Mouse (Mus musculus): Measurements from ENCODE around the gene Ccz1. TPM values are rescaled to one million over a fixed set of nuclear protein-coding genes. Genes with fewer than 3 reads are reported as not detected.

Ccz1 gene
- 99.8 TPM for polyA plus RNA-seq (2014; fragmentation: Illumina TruSeq; extraction: RNeasy Lipid Tissue Mini Kit (QIAGEN cat#74804); ENCODE audit: low read depth, low replicate concordance)

GRCm38 (mm10) chr5:144014551-144015311, at the start of gene Ccz1:
Gene Ccz1 (minus strand): TSS chr5:144014877.

GRCm38 (mm10) chr5:144026620-144027263, 12.1 kb upstream of the Ccz1 start, which contains the start of gene Ocm:
Gene Ocm (minus strand): TSS chr5:144026670.

Other genes starting within 250 kb of the Ccz1 start
- gene Eif2ak1, start 197.1 kb downstream of the Ccz1 start, polyA plus RNA-seq (2014; fragmentation: Illumina TruSeq; extraction: RNeasy Lipid Tissue Mini Kit (QIAGEN cat#74804); ENCODE audit: low read depth, low replicate concordance), result 59.6 TPM
- not detected for gene Ankrd61, start 117.2 kb downstream of the Ccz1 start, polyA plus RNA-seq (2014; fragmentation: Illumina TruSeq; extraction: RNeasy Lipid Tissue Mini Kit (QIAGEN cat#74804); ENCODE audit: low read depth, low replicate concordance)
- 6.5 TPM for gene Aimp2, start 105.0 kb downstream of the Ccz1 start, polyA plus RNA-seq (2014; fragmentation: Illumina TruSeq; extraction: RNeasy Lipid Tissue Mini Kit (QIAGEN cat#74804); ENCODE audit: low read depth, low replicate concordance)
- 11.0 TPM for gene Pms2, start 104.9 kb downstream of the Ccz1 start, polyA plus RNA-seq (2014; fragmentation: Illumina TruSeq; extraction: RNeasy Lipid Tissue Mini Kit (QIAGEN cat#74804); ENCODE audit: low read depth, low replicate concordance)
- not detected for gene Gm42421, start 86.7 kb downstream of the Ccz1 start, polyA plus RNA-seq (2014; fragmentation: Illumina TruSeq; extraction: RNeasy Lipid Tissue Mini Kit (QIAGEN cat#74804); ENCODE audit: low read depth, low replicate concordance)
- 2.1 TPM for gene Rsph10b, start 81.8 kb downstream of the Ccz1 start, polyA plus RNA-seq (2014; fragmentation: Illumina TruSeq; extraction: RNeasy Lipid Tissue Mini Kit (QIAGEN cat#74804); ENCODE audit: low read depth, low replicate concordance)
- not detected for gene Ocm, start 11.8 kb upstream of the Ccz1 start, polyA plus RNA-seq (2014; fragmentation: Illumina TruSeq; extraction: RNeasy Lipid Tissue Mini Kit (QIAGEN cat#74804); ENCODE audit: low read depth, low replicate concordance)
- gene Lmtk2, start 85.6 kb upstream of the Ccz1 start, polyA plus RNA-seq (2014; fragmentation: Illumina TruSeq; extraction: RNeasy Lipid Tissue Mini Kit (QIAGEN cat#74804); ENCODE audit: low read depth, low replicate concordance), result 17.5 TPM
- not detected for gene Bhlha15, start 175.4 kb upstream of the Ccz1 start, polyA plus RNA-seq (2014; fragmentation: Illumina TruSeq; extraction: RNeasy Lipid Tissue Mini Kit (QIAGEN cat#74804); ENCODE audit: low read depth, low replicate concordance)
- gene Tecpr1, start 208.7 kb upstream of the Ccz1 start, polyA plus RNA-seq (2014; fragmentation: Illumina TruSeq; extraction: RNeasy Lipid Tissue Mini Kit (QIAGEN cat#74804); ENCODE audit: low read depth, low replicate concordance), result 2.0 TPM
- 128 TPM for gene Bri3, start 229.6 kb upstream of the Ccz1 start, polyA plus RNA-seq (2014; fragmentation: Illumina TruSeq; extraction: RNeasy Lipid Tissue Mini Kit (QIAGEN cat#74804); ENCODE audit: low read depth, low replicate concordance)